Mouse (Mus musculus) stomach, postnatal 0 days (tissue): ENCODE measurements around the gene Unc119b.

Experiments
- CTCF ChIP-seq: IDR thresholded peaks from 2 replicates; pipeline ENCODE4 v1.5.1; 2016; ENCODE audit warnings: antibody characterized with exemption, low read depth, mild to moderate bottlenecking, moderate library complexity
- EP300 ChIP-seq: optimal IDR thresholded peaks from 2 replicates; pipeline ENCODE3; 2016; ENCODE audit warnings: antibody characterized with exemption

- TF ChIP-seq CTCF = no peak
- no peak for TF ChIP-seq EP300
These were observed 21.6 kb upstream of the Unc119b start for GRCm38 (mm10) chr5:115156401-115156800.
